Mouse (Mus musculus): ENCODE measurements around the gene Prrt4.

Prrt4 gene

GRCm38 (mm10) chr6:29147407-29148010, 31.9 kb downstream of the Prrt4 start:
- no peak for DNase-seq (ENCODE audit: low spot score)

GRCm38 (mm10) chr6:29146641-29147040, 32.7 kb downstream of the Prrt4 start:
- no peak for DNase-seq (ENCODE audit: low spot score)

GRCm38 (mm10) chr6:29145456-29146307, 33.7 kb downstream of the Prrt4 start:
- no peak for DNase-seq (ENCODE audit: low spot score)

GRCm38 (mm10) chr6:29144971-29145370, 34.4 kb downstream of the Prrt4 start:
- DNase-seq (ENCODE audit: low spot score), result no peak

- DNase-seq (ENCODE audit: low spot score), result peak; percentile 69
Observed at GRCm38 (mm10) chr6:29143608-29144007, 35.8 kb downstream of the Prrt4 start.

- no peak for DNase-seq (ENCODE audit: low spot score)
Observed at GRCm38 (mm10) chr6:29137441-29137840, 41.9 kb downstream of the Prrt4 start.

GRCm38 (mm10) chr6:29133100-29133499, 46.3 kb downstream of the Prrt4 start:
- no peak for DNase-seq (ENCODE audit: low spot score)

GRCm38 (mm10) chr6:29126878-29127426, 52.4 kb downstream of the Prrt4 start:
- no peak for DNase-seq (ENCODE audit: low spot score)

- no peak for DNase-seq (ENCODE audit: low spot score)
Observed at GRCm38 (mm10) chr6:29119990-29120389, 59.4 kb downstream of the Prrt4 start.

All from MN1 (cell line).